Mouse (Mus musculus) large intestine, adult 2 months (tissue): ENCODE measurements around the gene Fam162a. TPM values are rescaled to one million over a fixed set of nuclear protein-coding genes. Genes with fewer than 3 reads are reported as not detected.
"Not testable (repeated sequence)": the region's sequence is repeated elsewhere in the genome, so short reads cannot be mapped to it uniquely, and the experiment has no call there.

Source experiments
- DNase-seq: peaks from one replicate; pipeline ENCODE4 v3.0.0-alpha.2; 2012; ENCODE audit warnings: low read depth, low spot score
- WGBS: fragments of 180-500 bp; shearing (Covaris S2); methylation state at CpG from one replicate; pipeline ENCODE4 v1.1.7; 2018; 5-methylcytosine and 5-hydroxymethylcytosine counted together
- polyA plus RNA-seq: library from polyadenylated mRNA; depleted of rRNA; stranded (reverse); fragments of >200 nt; gene quantifications from 2 replicates; pipeline ENCODE4 v1.2.3, GENCODE M21; 2012

Fam162a gene
- polyA plus RNA-seq, 1 experiment, result 39.6 TPM

DNA sequence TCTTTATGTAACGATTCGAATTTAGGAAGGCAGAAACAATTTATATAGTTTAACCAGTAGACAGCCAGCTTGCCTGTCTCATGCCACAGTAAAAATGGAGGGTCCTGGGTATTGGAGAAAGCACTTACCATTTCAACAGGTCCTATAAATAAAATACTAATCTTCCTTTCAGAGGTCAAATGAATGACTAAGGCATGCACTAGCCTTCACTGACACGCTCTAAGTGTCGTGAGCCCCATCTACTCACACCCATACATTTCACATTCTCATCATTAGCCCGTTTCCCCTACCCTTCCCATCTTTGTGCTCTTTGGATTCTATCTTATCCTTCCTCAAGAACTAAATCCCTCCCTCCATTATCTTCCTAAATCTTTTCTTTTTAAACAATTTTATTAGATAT lies 6.5 kb downstream of the Fam162a start:
- WGBS, result 83% methylated on average over 5 of the region's 5 CpGs
- no peak for DNase-seq

DNA sequence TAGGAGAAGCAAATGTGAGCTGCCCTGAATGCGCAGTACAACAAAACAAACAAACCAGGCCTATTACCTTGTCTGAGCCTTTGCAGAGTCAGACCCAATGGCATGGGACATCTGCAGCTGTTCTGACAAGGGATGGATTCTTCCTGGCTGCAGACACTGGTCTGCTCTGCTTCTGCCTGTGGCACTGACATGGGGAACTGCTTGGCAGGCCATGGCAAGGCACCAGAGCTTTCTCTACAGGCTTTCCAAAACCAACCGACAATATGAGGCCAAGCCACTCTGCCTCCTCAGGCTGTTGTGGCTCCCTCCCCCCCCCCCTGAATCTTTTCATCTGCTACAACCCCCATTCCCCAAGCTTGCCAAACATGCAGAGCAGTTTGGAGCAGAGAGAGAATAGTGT lies 8.1 kb downstream of the Fam162a start:
- WGBS, result 74% methylated on average over 2 of the region's 2 CpGs
- no peak for DNase-seq

- 84% methylated on average over 1 of the region's 1 CpGs for WGBS
- not testable (repeated sequence) for DNase-seq
Observed at GRCm38 (mm10) chr16:36062534-36062933, 8.9 kb downstream of the Fam162a start.

DNA sequence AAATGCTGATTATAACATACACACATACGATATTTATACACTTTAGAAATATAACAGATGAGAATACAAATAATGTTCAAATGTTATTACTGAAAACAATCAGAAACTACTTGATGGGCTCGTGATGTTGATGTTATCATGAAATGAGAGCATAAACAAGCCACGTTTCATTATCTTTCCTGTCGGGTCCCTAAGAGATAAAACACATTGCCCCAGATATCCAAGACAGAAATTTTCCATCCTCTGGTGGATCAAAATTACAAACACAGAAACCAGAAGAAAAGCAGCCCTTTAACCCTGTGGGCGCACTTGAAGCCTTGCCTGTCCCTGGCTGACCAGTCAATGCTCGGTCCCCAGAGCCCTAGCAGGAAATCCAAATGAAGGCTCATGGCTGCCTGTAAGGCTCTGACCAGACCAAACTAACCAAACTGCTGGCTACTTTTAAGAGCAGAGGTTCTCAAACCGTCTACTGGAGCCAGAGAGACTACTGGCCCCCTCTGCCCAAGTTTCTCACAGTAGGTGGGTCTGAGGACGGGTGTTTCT lies 13.4 kb downstream of the Fam162a start:
- WGBS, result 74% methylated on average over 8 of the region's 8 CpGs
- DNase-seq, result no peak

DNA sequence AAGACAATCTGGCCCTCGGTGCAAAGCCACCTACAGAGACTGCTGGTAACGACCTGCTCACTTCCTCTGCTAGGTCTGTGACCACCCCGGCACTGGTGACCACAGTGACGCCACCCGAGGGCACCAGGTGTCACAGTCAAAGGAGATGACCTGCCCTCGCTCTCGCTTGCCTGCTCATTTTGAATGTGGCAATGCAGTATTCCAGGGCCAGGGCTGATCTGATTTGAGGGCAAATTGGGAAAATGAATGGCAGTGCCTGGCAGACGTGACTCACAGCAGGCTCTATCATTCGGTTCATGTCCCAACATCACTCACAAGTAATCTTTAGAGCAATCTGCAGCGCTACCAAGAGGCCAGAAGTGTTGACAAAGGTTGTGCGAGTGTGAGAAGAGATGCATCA lies 15.0 kb downstream of the Fam162a start:
- 90% methylated on average over 11 of the region's 11 CpGs for WGBS

DNA sequence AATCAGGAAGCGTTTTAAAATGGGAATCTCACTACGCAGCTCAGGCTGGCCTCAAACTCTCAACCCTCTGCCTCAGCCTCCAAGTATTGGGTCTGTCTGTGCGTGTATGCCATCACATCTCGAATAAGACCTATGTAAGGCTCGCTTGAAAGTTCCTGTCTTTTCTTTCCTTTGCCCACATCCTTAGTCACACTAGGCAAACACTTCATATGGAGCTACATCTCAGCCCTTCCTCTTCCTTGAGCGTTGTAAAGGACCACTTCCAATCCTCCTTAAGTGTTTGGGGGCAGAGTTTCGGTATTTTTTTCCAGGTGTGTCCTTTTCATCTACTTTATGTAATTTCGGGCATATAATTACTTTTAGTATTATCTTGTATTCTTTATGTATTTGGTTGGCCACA lies 16.5 kb downstream of the Fam162a start:
- WGBS, result 94% methylated on average over 8 of the region's 8 CpGs
- no peak for DNase-seq

More for the DNA sequence above, 15.0 kb downstream of the Fam162a start:
- DNase-seq, result no peak

- no peak for DNase-seq
- 84% methylated on average over 6 of the region's 6 CpGs for WGBS
Observed at GRCm38 (mm10) chr16:36053524-36054275, 17.7 kb downstream of the Fam162a start.

DNA sequence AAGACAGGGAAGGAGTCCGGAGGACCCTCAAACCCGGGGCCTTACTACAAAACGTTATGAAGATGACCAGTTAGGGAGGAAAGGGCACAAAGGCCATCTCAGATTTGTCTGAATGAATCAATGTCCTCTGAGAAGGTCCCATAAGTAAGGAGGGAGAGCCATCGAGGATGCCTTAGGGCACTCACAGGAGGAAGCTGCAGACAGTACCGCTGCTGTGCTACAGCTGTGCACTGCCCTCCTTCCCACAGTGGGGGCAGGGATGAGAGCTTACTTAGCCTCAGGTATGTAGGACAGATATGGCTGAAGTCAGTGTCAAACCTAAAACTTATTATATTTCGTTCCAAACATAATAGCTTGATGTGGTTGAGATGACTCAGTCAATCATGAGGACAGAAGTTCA lies 19.9 kb downstream of the Fam162a start:
- no peak for DNase-seq

GRCm38 (mm10) chr16:36047538-36047937 lies 23.9 kb downstream of the Fam162a start:
- 93% methylated on average over 4 of the region's 4 CpGs for WGBS
- DNase-seq, result no peak

More for the DNA sequence above, 19.9 kb downstream of the Fam162a start:
- WGBS, result 89% methylated on average over 6 of the region's 6 CpGs

- WGBS, result 83% methylated on average over 4 of the region's 4 CpGs
- DNase-seq, result no peak
Observed at GRCm38 (mm10) chr16:36043964-36044363, 27.4 kb downstream of the Fam162a start.

GRCm38 (mm10) chr16:36043073-36043472 lies 28.3 kb downstream of the Fam162a start:
- no peak for DNase-seq
- WGBS, result 90% methylated on average over 10 of the region's 10 CpGs

DNA sequence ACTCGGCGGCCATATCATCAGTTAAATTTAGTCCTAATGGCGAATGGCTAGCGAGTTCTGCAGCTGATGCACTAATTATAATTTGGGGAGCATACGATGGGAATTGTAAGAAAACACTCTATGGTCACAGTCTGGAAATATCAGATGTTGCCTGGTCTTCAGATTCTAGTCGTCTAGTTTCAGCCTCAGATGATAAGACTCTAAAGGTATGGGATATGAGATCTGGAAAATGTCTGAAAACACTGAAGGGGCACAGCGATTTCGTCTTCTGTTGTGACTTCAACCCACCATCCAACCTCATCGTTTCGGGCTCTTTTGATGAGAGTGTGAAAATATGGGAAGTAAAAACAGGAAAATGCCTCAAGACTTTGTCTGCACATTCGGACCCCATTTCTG lies 29.8 kb downstream of the Fam162a start:
- 26% methylated on average over 11 of the region's 11 CpGs for WGBS
- no peak for DNase-seq

DNA sequence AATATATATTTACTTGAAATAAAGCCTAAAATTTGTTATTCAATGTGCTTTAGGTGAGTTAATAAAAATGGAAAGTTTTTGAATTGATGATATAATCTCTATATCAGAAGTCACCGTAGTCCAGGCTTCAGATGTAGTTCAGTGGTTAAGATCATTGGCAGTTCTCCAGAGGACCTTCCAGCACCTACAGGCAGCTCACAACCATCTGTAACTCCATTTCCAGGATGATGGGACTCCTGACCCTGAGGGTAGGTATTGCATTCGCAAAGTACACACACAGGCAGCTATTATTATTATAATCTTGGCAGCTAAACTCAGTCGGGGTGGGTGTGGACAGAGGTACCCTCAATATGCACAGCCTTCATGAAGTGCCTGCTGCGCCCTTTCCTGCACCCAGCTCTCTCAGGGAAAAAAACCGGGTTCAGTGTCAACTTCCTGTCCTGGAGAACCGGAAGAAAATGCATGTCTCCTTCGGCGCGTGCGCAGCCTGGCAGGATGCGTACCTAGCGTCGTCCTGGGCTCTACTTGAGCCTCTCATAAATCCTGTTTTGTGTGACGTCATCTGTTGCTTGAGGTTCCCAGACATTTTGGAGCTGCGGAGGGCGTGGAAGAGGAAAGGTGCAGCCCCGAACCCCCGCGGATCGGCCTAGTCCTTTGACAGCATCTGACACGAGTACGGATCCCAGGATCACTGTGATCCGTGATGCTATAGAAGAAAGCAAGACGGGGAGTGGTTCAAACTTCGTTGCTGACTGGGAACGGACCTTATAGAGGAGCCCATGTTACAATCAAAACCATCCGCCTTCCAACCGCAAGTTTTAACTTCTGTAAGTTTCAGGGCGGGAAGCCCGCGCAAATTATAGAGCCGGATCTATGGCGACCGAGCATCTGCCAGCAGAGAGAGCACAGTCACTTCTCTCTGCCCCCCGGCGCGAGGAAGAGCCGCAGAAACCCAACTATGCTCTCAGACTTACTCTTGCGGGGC lies 30.5 kb downstream of the Fam162a start, which contains the start of gene Wdr5b:
Wdr5b (plus strand) TSS at position 551 of the 985 bp plus-strand sequence.
- peak; percentile 95 for DNase-seq
- under 1% methylated on average over 39 of the region's 39 CpGs for WGBS

- not testable (repeated sequence) for DNase-seq
- 89% methylated on average over 1 of the region's 2 CpGs for WGBS
Observed at GRCm38 (mm10) chr16:36028120-36028519, 43.3 kb downstream of the Fam162a start.

DNA sequence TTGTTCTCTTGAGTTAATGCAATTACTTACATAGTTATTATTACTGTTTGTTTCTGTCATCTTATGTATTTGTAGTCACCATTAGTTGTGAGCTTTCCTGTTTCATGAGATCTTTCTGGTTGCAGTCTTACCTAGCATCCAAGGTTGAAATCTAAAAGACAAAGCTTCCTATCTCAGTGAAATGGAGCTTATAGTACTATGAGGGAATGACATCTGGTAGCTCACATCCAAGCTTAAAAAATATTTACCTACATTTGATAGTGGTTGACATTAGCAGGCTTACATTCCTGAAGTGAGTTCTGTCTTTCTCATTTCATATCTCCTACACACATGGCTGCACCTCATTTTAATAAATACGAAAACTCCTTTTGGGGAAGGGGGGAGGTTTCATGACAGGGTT lies 55.1 kb downstream of the Fam162a start:
- WGBS, result 98% methylated on average over 1 of the region's 1 CpGs
- DNase-seq, result no peak

DNA sequence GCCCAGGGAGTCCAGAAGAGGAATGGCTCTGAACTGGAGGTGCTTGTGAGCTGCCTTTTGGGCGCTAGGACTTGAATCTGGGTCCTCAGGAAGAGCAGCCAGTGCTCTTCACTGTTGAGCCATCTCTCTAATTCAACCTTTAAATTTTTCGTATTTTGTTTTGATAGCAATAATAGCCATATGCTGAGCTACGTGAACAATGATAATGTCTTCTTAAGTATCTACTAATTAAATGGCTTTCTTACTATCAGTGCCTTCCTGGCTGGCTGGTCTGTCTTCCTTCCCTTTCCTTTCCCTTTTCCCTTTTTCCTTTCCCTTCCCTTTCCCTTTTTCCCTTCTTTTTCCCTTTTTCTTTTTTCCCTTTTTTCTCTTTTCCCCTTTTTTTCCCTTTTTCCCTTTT lies 63.0 kb downstream of the Fam162a start:
- WGBS, result 94% methylated on average over 3 of the region's 3 CpGs
- DNase-seq, result no peak

GRCm38 (mm10) chr16:35998852-35999251 lies 72.5 kb downstream of the Fam162a start:
- 91% methylated on average over 4 of the region's 4 CpGs for WGBS
- DNase-seq, result not testable (repeated sequence)
